Mouse (Mus musculus) ES-Bruce4 (cell line): ENCODE results near the gene Erv3. TPM values are rescaled to one million over a fixed set of nuclear protein-coding genes. Genes with fewer than 3 reads are reported as not detected.

ENCODE experiments used
- H3K27ac ChIP-seq: 2 replicates; pipeline ENCODE4 v1.5.1; 2012; ENCODE audit warnings: low read length, inconsistent platforms; ENCODE audit not compliant: insufficient read depth
- H3K27me3 ChIP-seq: 2 replicates; pipeline ENCODE4 v1.6.1; 2012; ENCODE audit warnings: mild to moderate bottlenecking, low read length, inconsistent platforms; ENCODE audit not compliant: control insufficient read depth, poor library complexity, insufficient read depth, severe bottlenecking
- H3K36me3 ChIP-seq: 2 replicates; pipeline ENCODE4 v1.6.1; 2012; ENCODE audit warnings: inconsistent platforms, mild to moderate bottlenecking, low read length, moderate library complexity; ENCODE audit not compliant: control insufficient read depth, poor library complexity, insufficient read depth, severe bottlenecking
- H3K4me1 ChIP-seq: one replicate; pipeline ENCODE4 v1.8.1; 2011; ENCODE audit warnings: low read length; ENCODE audit not compliant: control insufficient read depth, insufficient read depth
- H3K4me3 ChIP-seq: 2 replicates; pipeline ENCODE4 v1.5.1; 2011; ENCODE audit warnings: low read depth, mild to moderate bottlenecking, low read length
- H3K9ac ChIP-seq: 2 replicates; pipeline ENCODE4 v1.6.1; 2012; ENCODE audit warnings: low read depth, mild to moderate bottlenecking, inconsistent platforms; ENCODE audit not compliant: poor library complexity, severe bottlenecking
- H3K9me3 ChIP-seq: replicated peaks from 2 replicates; pipeline ENCODE4 v1.6.1; 2012; ENCODE audit warnings: mild to moderate bottlenecking, low read length, inconsistent platforms; ENCODE audit not compliant: control insufficient read depth, poor library complexity, insufficient read depth, severe bottlenecking
- CTCF ChIP-seq: IDR thresholded peaks from one replicate; pipeline ENCODE4 v1.8.1; 2011; ENCODE audit warnings: low read depth, low read length
- EP300 ChIP-seq: IDR thresholded peaks from 2 replicates; pipeline ENCODE4 v1.6.1; 2011; ENCODE audit warnings: low read depth, low read length; ENCODE audit not compliant: insufficient read depth
- POLR2A ChIP-seq: IDR thresholded peaks from one replicate; pipeline ENCODE4 v1.8.1; 2011; ENCODE audit warnings: low read length; ENCODE audit not compliant: insufficient read depth
- polyA plus RNA-seq: library from polyadenylated mRNA; stranded (reverse); fragments of >200 nt; gene quantifications from 2 replicates; pipeline ENCODE4 v1.2.4, GENCODE M21; 2011; ENCODE audit warnings: low read depth; ENCODE audit not compliant: missing spikeins, insufficient read depth, insufficient read length

The Erv3 gene
- polyA plus RNA-seq, 1 experiment: 0.46 TPM

GRCm38 (mm10) chr2:131825498-131825897, 34.0 kb downstream of the Erv3 start:
- Histone ChIP-seq H3K4me3 (no peak overlapping the region), H3K36me3 (no peaks in the 10 kb centered on the region), H3K9ac (no peak overlapping the region), H3K27ac (no peak overlapping the region), H3K4me1 (no peaks in the 10 kb centered on the region), H3K9me3 (peaks cover 15% of the 10 kb centered on the region), H3K27me3 (no peaks in the 10 kb centered on the region)
- TF ChIP-seq EP300 (no peak), POLR2A (no peak), CTCF (no peak)

- Histone ChIP-seq H3K4me3 (no peak overlapping the region), H3K9me3 (0 out of 2 replicates have a peak, but pooled peaks cover under 1% of the 10 kb centered on the region), H3K27ac (no peak overlapping the region), H3K27me3 (no peaks in the 10 kb centered on the region), H3K4me1 (no peaks in the 10 kb centered on the region), H3K36me3 (no peaks in the 10 kb centered on the region), H3K9ac (no peak overlapping the region)
- TF ChIP-seq EP300: no peak
- no peak for TF ChIP-seq CTCF
- no peak for TF ChIP-seq POLR2A
Observed at GRCm38 (mm10) chr2:131823931-131824330, 35.6 kb downstream of the Erv3 start.

GRCm38 (mm10) chr2:131822492-131822891, 37.1 kb downstream of the Erv3 start:
- Histone ChIP-seq H3K27me3 (no peaks in the 10 kb centered on the region), H3K36me3 (no peaks in the 10 kb centered on the region), H3K9ac (no peak overlapping the region), H3K9me3 (no peaks in the 10 kb centered on the region), H3K4me1 (no peaks in the 10 kb centered on the region), H3K27ac (no peak overlapping the region), H3K4me3 (no peak overlapping the region)
- TF ChIP-seq EP300 (no peak), CTCF (no peak)

- Histone ChIP-seq H3K36me3 (no peaks in the 10 kb centered on the region), H3K4me1 (no peaks in the 10 kb centered on the region), H3K9ac (no peak overlapping the region), H3K9me3 (no peaks in the 10 kb centered on the region), H3K27me3 (no peaks in the 10 kb centered on the region), H3K4me3 (no peak overlapping the region), H3K27ac (no peak overlapping the region)
- TF ChIP-seq CTCF: no peak
- no peak for TF ChIP-seq POLR2A
- TF ChIP-seq EP300: no peak
Observed at GRCm38 (mm10) chr2:131821708-131821990, 37.9 kb downstream of the Erv3 start.

- Histone ChIP-seq H3K27me3 (no peaks in the 10 kb centered on the region), H3K9ac (no peak overlapping the region), H3K9me3 (no peaks in the 10 kb centered on the region), H3K36me3 (no peaks in the 10 kb centered on the region), H3K4me1 (no peaks in the 10 kb centered on the region), H3K27ac (no peak overlapping the region), H3K4me3 (no peak overlapping the region)
- peak; percentile 51 for TF ChIP-seq CTCF
- no peak for TF ChIP-seq EP300
Observed at GRCm38 (mm10) chr2:131820932-131821707, 38.4 kb downstream of the Erv3 start.

GRCm38 (mm10) chr2:131820088-131820675, 39.4 kb downstream of the Erv3 start:
- no peak overlapping the region for H3K27ac ChIP-seq
- no peaks in the 10 kb centered on the region for H3K9me3 ChIP-seq
- H3K9ac ChIP-seq: no peak overlapping the region
- no peak overlapping the region for H3K4me3 ChIP-seq
- H3K4me1 ChIP-seq: no peaks in the 10 kb centered on the region
- no peaks in the 10 kb centered on the region for H3K36me3 ChIP-seq
- TF ChIP-seq CTCF (peak; percentile 4), POLR2A (no peak), EP300 (no peak)
- no peaks in the 10 kb centered on the region for H3K27me3 ChIP-seq
